Mouse (Mus musculus) layer of hippocampus, adult 2 months (tissue): ENCODE measurements around the gene Tnfaip2. TPM values are rescaled to one million over a fixed set of nuclear protein-coding genes. Genes with fewer than 3 reads are reported as not detected.
A peak's percentile ranks its signal among the peaks of the same experiment; 100 is the strongest.

Source experiments
- DNase-seq, 2 experiments: peaks; one replicate each; pipeline ENCODE4 v3.0.0; 2022; ENCODE audit warnings: low spot score in 2 of 2
- H3K27ac ChIP-seq: fragments of 200-600 bp; 2 replicates; pipeline ENCODE4 v1.8.1; 2022
- H3K4me3 ChIP-seq: fragments of 200-600 bp; 2 replicates; pipeline ENCODE4 v1.8.1; 2022; ENCODE audit warnings: mild to moderate bottlenecking
- CTCF ChIP-seq: fragments of 200-600 bp; conservative IDR thresholded peaks from 2 replicates; pipeline ENCODE4 v1.8.1; 2022; ENCODE audit warnings: antibody characterized with exemption, mild to moderate bottlenecking, moderate library complexity
- total RNA-seq, 2 experiments: library from RNA; stranded (reverse); gene quantifications; 2 replicates each; pipeline ENCODE4 v1.2.3; 2021

The Tnfaip2 gene
- total RNA-seq, 2 experiments from 2014 or later, result 0.59 to 0.76 TPM

DNA sequence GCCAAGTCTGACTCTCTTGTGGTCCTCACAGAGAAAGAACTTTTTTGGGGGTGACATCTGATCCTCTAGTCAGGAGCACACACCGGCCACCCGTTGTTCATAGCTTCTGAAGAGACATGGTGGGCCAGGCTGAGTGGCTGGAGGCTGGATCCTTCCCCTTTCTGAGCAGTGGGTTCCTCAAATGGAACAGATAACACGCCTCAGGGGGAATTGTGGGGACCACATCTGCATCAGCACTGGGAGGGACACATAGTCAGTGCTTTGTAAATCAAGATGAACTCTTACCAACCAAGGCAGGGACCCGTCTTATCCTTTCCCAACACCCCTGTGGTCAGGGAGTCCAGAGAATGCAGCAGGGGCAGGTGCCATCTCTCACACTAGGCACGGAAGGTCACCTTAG lies 22.4 kb upstream of the Tnfaip2 start:
- DNase-seq, result no peak
- Histone ChIP-seq H3K27ac (no peak overlapping the region), H3K4me3 (no peak overlapping the region)
- no peak for TF ChIP-seq CTCF

DNA sequence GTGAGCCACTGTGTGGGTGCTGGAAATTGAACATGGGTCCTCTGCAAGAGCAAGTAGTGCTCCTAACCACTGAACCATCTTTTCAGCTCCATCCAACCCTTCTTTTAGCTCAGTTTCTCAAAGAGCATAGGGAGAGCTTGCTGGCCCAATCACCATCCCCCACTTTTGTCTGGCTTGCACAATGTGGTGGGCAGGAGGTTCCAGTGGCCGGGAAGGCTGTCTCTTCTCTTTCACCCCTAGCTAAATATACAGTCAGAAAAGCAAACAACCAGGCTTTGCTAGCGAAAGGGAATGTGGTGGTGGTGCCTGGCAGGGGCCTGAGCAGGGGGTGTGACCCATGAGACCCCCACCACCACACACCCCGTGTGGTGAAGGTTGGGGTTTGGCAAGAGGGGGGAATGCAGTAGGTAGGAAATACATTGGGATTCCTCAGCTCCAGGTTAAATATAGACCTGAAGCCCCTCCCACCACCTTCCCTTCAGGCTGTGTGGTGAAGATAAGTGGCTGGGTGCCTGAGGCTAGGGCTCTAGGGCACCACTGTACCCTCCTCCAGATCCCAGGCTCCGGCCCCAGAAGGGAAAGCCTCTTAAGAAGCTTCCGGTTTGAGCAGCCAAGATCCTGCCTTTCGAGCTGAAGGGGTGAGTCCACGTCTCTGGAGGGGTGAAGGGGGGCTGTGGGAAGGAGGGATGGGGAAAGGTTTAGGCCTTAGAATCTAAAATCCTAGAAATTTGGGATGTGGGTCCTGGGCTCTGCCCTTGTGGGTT lies 21.1 kb upstream of the Tnfaip2 start:
- Histone ChIP-seq H3K4me3 (no peak overlapping the region), H3K27ac (no peak overlapping the region)
- TF ChIP-seq CTCF, result no peak
- DNase-seq, result no peak

DNA sequence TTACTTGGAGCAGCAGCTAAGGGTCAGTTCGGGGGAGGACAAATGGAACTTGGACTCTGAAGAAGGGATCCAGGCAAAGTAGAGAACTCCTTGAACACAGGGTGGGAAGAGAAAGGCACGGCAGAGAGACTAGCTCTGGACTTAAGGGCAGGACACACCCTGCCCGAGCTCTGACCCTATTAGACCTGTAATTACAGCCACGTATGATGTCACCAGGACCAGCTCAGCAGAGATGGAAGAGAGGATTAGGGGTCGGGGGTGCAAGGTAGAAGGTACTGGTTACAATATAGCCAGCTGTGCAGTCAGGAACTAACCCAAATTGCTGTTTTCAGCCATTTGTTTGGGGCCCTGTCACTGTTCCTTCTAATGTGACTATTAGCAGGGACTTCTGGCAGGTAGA lies 19.4 kb upstream of the Tnfaip2 start:
- no peak overlapping the region for H3K4me3 ChIP-seq
- TF ChIP-seq CTCF, result no peak
- no peak overlapping the region for H3K27ac ChIP-seq
- no peak for DNase-seq

GRCm38 (mm10) chr12:111423570-111424129 lies 18.6 kb upstream of the Tnfaip2 start:
- Histone ChIP-seq H3K27ac (no peak overlapping the region), H3K4me3 (no peak overlapping the region)
- DNase-seq, result no peak
- TF ChIP-seq CTCF, result no peak

DNA sequence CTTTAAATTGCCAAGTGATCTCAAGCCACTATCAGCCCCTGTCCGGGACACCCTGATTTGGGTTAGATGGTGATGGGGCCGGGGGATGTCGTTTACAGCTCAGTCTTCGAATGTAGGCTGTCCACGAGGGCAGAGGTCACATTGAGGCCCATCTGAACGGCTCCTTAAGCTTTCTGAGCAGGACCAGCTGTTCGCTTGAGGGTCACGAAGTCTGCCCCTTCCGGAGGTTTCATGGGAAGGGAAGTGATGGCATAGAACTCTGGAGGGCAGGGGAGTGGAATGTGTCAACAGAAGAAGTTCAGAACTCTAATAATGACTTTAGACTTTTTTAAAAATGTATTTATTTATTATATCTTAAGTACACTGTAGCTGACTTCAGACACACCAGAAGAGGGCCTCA lies 17.7 kb upstream of the Tnfaip2 start:
- DNase-seq, result no peak
- no peak overlapping the region for H3K4me3 ChIP-seq
- no peak for TF ChIP-seq CTCF
- H3K27ac ChIP-seq, result no peak overlapping the region

GRCm38 (mm10) chr12:111425258-111425657 lies 17.0 kb upstream of the Tnfaip2 start:
- Histone ChIP-seq H3K27ac (no peak overlapping the region), H3K4me3 (no peak overlapping the region)
- TF ChIP-seq CTCF, result peak; percentile 85
- peak; percentile 45 to 75 for DNase-seq

DNA sequence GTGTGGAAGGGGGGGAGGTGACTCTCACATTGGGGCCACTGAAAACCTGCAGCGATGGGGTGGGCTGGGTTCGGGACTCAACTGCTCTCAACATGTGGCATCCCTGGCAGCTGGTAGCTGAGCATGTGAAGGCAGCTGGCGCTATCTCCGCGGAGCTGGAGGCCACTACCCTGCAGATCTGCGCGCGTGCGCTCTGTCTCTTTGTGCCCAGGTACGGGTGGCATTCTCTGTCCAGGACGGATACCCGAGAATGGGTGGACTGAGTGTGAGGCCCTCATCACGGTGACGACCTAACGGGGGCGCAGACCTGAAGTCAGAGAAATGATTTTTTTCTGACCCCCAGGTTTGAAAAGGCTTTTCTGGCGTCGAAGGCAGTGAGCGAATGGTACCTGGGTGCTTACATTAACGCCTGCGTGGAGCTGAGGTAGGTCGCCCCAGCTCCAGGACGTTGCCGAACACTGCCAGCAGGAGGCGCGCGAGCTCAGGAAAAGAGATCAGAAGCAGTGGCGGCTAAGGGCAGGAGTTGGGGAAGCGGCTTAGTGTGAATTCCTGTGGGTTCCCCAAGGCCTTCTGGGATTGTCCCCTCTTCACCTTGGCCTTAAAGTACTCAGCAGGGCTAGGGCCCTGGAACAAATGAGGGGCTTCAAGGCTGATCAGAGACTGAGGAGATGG lies 16.3 kb upstream of the Tnfaip2 start:
- TF ChIP-seq CTCF, result peak; percentile 94
- peak overlapping the region; percentile 26 for H3K4me3 ChIP-seq
- peak; percentile 89 to 97 for DNase-seq
- no peak overlapping the region for H3K27ac ChIP-seq

- H3K27ac ChIP-seq, result no peak overlapping the region
- no peak for DNase-seq
Observed at GRCm38 (mm10) chr12:111427438-111428113, 14.7 kb upstream of the Tnfaip2 start.

GRCm38 (mm10) chr12:111428364-111428763 lies 13.9 kb upstream of the Tnfaip2 start:
- no peak for DNase-seq
- Histone ChIP-seq H3K4me3 (no peak overlapping the region), H3K27ac (no peak overlapping the region)
- TF ChIP-seq CTCF, result no peak

More at GRCm38 (mm10) chr12:111427438-111428113, 14.7 kb upstream of the Tnfaip2 start:
- TF ChIP-seq CTCF, result no peak; the same call in 1 of the 2 replicates
- no peak overlapping the region for H3K4me3 ChIP-seq

- peak; percentile 29 to 32 for DNase-seq
- Histone ChIP-seq H3K4me3 (peak overlapping the region; percentile 47), H3K27ac (peak overlapping the region; percentile 57; the same call in 1 of the 2 replicates)
- peak; percentile 32; the same call in 1 of the 2 replicates for TF ChIP-seq CTCF
Observed at GRCm38 (mm10) chr12:111428961-111429911, 13.0 kb upstream of the Tnfaip2 start.

DNA sequence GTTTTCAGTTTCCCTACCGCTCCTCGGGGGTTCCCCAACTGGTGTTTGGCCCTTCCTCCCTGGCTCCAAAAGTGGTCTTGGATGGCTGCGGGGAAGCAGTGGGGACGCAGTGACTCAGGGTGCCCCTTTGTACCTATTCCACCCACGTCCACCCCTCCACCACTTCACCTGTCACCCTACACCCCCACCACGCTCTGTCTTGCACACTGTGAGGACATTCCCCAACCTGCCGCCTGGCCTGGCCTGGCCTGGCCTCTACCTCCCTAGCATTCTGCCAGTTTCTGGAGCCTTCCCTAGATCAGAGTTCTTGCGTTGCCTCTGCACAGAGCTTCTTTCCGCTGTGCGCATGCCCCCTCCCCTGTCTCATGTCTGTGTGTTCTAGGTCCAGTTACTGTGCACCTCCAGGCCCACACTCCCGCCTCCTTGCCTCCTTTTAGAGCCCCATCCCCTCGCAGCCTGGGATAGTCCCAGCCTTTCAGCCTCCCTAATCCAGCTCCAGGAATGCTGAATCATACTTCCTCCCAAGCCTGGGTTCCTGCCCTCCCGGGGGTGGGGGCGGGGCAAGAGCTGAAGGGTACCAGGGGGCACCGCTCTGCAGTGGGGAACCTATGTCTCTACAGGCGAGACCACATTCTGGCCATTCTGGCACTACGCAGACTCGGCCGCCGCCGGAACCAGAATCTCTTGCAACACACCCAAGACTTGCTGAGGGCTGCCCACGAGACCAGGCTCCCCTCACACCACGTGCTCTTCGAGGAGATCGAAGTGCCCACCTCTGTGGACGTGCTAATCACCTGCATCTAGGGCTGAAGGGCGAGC lies 12.0 kb upstream of the Tnfaip2 start:
- DNase-seq, result no peak
- H3K4me3 ChIP-seq, result peak overlapping the region; percentile 47

More for the DNA sequence above, 12.0 kb upstream of the Tnfaip2 start:
- TF ChIP-seq CTCF, result no peak
- H3K27ac ChIP-seq, result no peak overlapping the region
